Mouse (Mus musculus): ENCODE results near the gene Bpi. TPM values are rescaled to one million over a fixed set of nuclear protein-coding genes. Genes with fewer than 3 reads are reported as not detected.

The Bpi gene
- polyA plus RNA-seq, 1 experiment = 0.06 TPM

GRCm38 (mm10) chr2:158284571-158284970 is 26.7 kb downstream of the Bpi start:
- TF ChIP-seq POLR2A (IDR thresholded peaks at IDR 0.05; ENCODE audit: low read depth, low read length) = no peak
- TF ChIP-seq CTCF (conservative IDR thresholded peaks at IDR 0.05; ENCODE audit: insufficient read depth, insufficient read length, low read depth, low read length) = peak; percentile 98
- Histone ChIP-seq H3K4me1 (ENCODE audit: control insufficient read depth, insufficient read depth, low read length) (no peaks in the 10 kb centered on the region), H3K27me3 (replicated peaks; ENCODE audit: control insufficient read depth, insufficient read depth, low read length) (no peaks in the 10 kb centered on the region), H3K4me3 (ENCODE audit: insufficient read depth, low read depth, low read length) (no peak overlapping the region), H3K27ac (ENCODE audit: insufficient read depth, low read depth, low read length) (no peak overlapping the region), H3K36me3 (ENCODE audit: control insufficient read depth, insufficient read depth, low read length) (no peaks in the 10 kb centered on the region)
- 31% methylated on average over 11 of the region's 11 CpGs for WGBS
- peak; percentile 65 for DNase-seq

GRCm38 (mm10) chr2:158285655-158286054 is 27.8 kb downstream of the Bpi start:
- no peaks in the 10 kb centered on the region for H3K36me3 ChIP-seq (ENCODE audit: control insufficient read depth, insufficient read depth, low read length)
- no peaks in the 10 kb centered on the region for H3K27me3 ChIP-seq (replicated peaks; ENCODE audit: control insufficient read depth, insufficient read depth, low read length)
- DNase-seq = peak; percentile 41
- 42% methylated on average over 6 of the region's 6 CpGs for WGBS
- no peaks in the 10 kb centered on the region for H3K4me1 ChIP-seq (ENCODE audit: control insufficient read depth, insufficient read depth, low read length)
- H3K4me3 ChIP-seq (ENCODE audit: insufficient read depth, low read depth, low read length) = no peak overlapping the region
- H3K27ac ChIP-seq (ENCODE audit: insufficient read depth, low read depth, low read length) = no peak overlapping the region
- TF ChIP-seq POLR2A (IDR thresholded peaks at IDR 0.05; ENCODE audit: low read depth, low read length) = no peak
- TF ChIP-seq CTCF (conservative IDR thresholded peaks at IDR 0.05; ENCODE audit: insufficient read depth, insufficient read length, low read depth, low read length) = no peak

GRCm38 (mm10) chr2:158295700-158296099 is 37.8 kb downstream of the Bpi start:
- Histone ChIP-seq H3K27ac (ENCODE audit: insufficient read depth, low read depth, low read length) (no peak overlapping the region), H3K36me3 (ENCODE audit: control insufficient read depth, insufficient read depth, low read length) (no peaks in the 10 kb centered on the region), H3K27me3 (replicated peaks; ENCODE audit: control insufficient read depth, insufficient read depth, low read length) (no peaks in the 10 kb centered on the region), H3K4me3 (ENCODE audit: insufficient read depth, low read depth, low read length) (no peak overlapping the region), H3K4me1 (ENCODE audit: control insufficient read depth, insufficient read depth, low read length) (no peaks in the 10 kb centered on the region)
- 48% methylated on average over 9 of the region's 9 CpGs for WGBS
- TF ChIP-seq POLR2A (IDR thresholded peaks at IDR 0.05; ENCODE audit: low read depth, low read length) = no peak
- TF ChIP-seq CTCF (conservative IDR thresholded peaks at IDR 0.05; ENCODE audit: insufficient read depth, insufficient read length, low read depth, low read length) = no peak
- no peak for DNase-seq

GRCm38 (mm10) chr2:158299203-158299602 is 41.3 kb downstream of the Bpi start:
- Histone ChIP-seq H3K36me3 (ENCODE audit: control insufficient read depth, insufficient read depth, low read length) (no peaks in the 10 kb centered on the region), H3K27ac (ENCODE audit: insufficient read depth, low read depth, low read length) (no peak overlapping the region), H3K4me1 (ENCODE audit: control insufficient read depth, insufficient read depth, low read length) (no peaks in the 10 kb centered on the region), H3K27me3 (replicated peaks; ENCODE audit: control insufficient read depth, insufficient read depth, low read length) (no peaks in the 10 kb centered on the region), H3K4me3 (ENCODE audit: insufficient read depth, low read depth, low read length) (no peak overlapping the region)
- no peak for DNase-seq
- TF ChIP-seq CTCF (conservative IDR thresholded peaks at IDR 0.05; ENCODE audit: insufficient read depth, insufficient read length, low read depth, low read length) (no peak), POLR2A (IDR thresholded peaks at IDR 0.05; ENCODE audit: low read depth, low read length) (no peak)
- WGBS = 80% methylated on average over 3 of the region's 3 CpGs

- H3K36me3 ChIP-seq (ENCODE audit: control insufficient read depth, insufficient read depth, low read length) = no peaks in the 10 kb centered on the region
- no peaks in the 10 kb centered on the region for H3K27me3 ChIP-seq (replicated peaks; ENCODE audit: control insufficient read depth, insufficient read depth, low read length)
- no peak overlapping the region for H3K27ac ChIP-seq (ENCODE audit: insufficient read depth, low read depth, low read length)
- no peaks in the 10 kb centered on the region for H3K4me1 ChIP-seq (ENCODE audit: control insufficient read depth, insufficient read depth, low read length)
- no peak for DNase-seq
- no peak for TF ChIP-seq CTCF (conservative IDR thresholded peaks at IDR 0.05; ENCODE audit: insufficient read depth, insufficient read length, low read depth, low read length)
- TF ChIP-seq POLR2A (IDR thresholded peaks at IDR 0.05; ENCODE audit: low read depth, low read length) = no peak
- H3K4me3 ChIP-seq (ENCODE audit: insufficient read depth, low read depth, low read length) = no peak overlapping the region
- WGBS = 79% methylated on average over 4 of the region's 4 CpGs
Observed at GRCm38 (mm10) chr2:158299731-158300130, 41.8 kb downstream of the Bpi start.

GRCm38 (mm10) chr2:158302807-158303206 is 44.9 kb downstream of the Bpi start:
- peak; percentile 12 for DNase-seq
- 60% methylated on average over 3 of the region's 3 CpGs for WGBS
- Histone ChIP-seq H3K27ac (ENCODE audit: insufficient read depth, low read depth, low read length) (no peak overlapping the region), H3K4me3 (ENCODE audit: insufficient read depth, low read depth, low read length) (no peak overlapping the region), H3K36me3 (ENCODE audit: control insufficient read depth, insufficient read depth, low read length) (no peaks in the 10 kb centered on the region), H3K4me1 (ENCODE audit: control insufficient read depth, insufficient read depth, low read length) (no peaks in the 10 kb centered on the region), H3K27me3 (replicated peaks; ENCODE audit: control insufficient read depth, insufficient read depth, low read length) (no peaks in the 10 kb centered on the region)
- no peak for TF ChIP-seq CTCF (conservative IDR thresholded peaks at IDR 0.05; ENCODE audit: insufficient read depth, insufficient read length, low read depth, low read length)
- TF ChIP-seq POLR2A (IDR thresholded peaks at IDR 0.05; ENCODE audit: low read depth, low read length) = no peak

GRCm38 (mm10) chr2:158305948-158306695 is 48.2 kb downstream of the Bpi start, which contains the start of gene Lbp:
Gene Lbp (plus strand): TSS chr2:158306493.
- Histone ChIP-seq H3K4me3 (ENCODE audit: insufficient read depth, low read depth, low read length) (peak within 1 kb of the TSS; percentile 5; the same call in 1 of the 2 replicates), H3K4me1 (ENCODE audit: control insufficient read depth, insufficient read depth, low read length) (no peaks in the 10 kb centered on the region), H3K36me3 (ENCODE audit: control insufficient read depth, insufficient read depth, low read length) (no peaks in the 10 kb centered on the region), H3K27ac (ENCODE audit: insufficient read depth, low read depth, low read length) (0 out of 2 replicates have a peak within 1 kb of the TSS, but pooled peaks have one; percentile 19), H3K27me3 (replicated peaks; ENCODE audit: control insufficient read depth, insufficient read depth, low read length) (no peaks in the 10 kb centered on the region)
- TF ChIP-seq CTCF (conservative IDR thresholded peaks at IDR 0.05; ENCODE audit: insufficient read depth, insufficient read length, low read depth, low read length) (no peak), POLR2A (IDR thresholded peaks at IDR 0.05; ENCODE audit: low read depth, low read length) (no peak)
- 23% methylated on average over 13 of the region's 13 CpGs for WGBS
- DNase-seq = peak; percentile 68

All from kidney, adult 2 months (tissue).